Mouse (Mus musculus) embryonic fibroblast, embryonic 13.5 days (primary cell): ENCODE measurements around the gene Rabggtb.

Experiments used
- CTCF ChIP-seq: IDR thresholded peaks from 2 replicates; pipeline ENCODE4 v1.5.1; 2011; ENCODE audit warnings: mild to moderate bottlenecking, control low read depth, low read length, moderate library complexity, borderline replicate concordance; ENCODE audit not compliant: insufficient read depth
- POLR2A ChIP-seq: IDR thresholded peaks from 2 replicates; pipeline ENCODE4 v1.6.1; 2011; ENCODE audit warnings: low read depth, mild to moderate bottlenecking, control low read depth, low read length, moderate library complexity

GRCm38 (mm10) chr3:153908919-153909318, 3.9 kb downstream of the Rabggtb start:
- TF ChIP-seq POLR2A, result no peak
- TF ChIP-seq CTCF, result no peak
